Mouse (Mus musculus): ENCODE results near the gene Flcn. TPM values are rescaled to one million over a fixed set of nuclear protein-coding genes. Genes with fewer than 3 reads are reported as not detected.

The Flcn gene
- total and polyA plus RNA-seq, 3 experiments: 31.7 to 36.1 (median 35.1) TPM

- dilution Hi-C loops (cut with MboI; ENCODE audit: extremely low pct_ligation_motif_present, extremely low pct_unique_long_range_greater_than_20kb, low sequenced_read_pairs): loop anchor here (25.0 kb wide), 1 partner anchor 170 kb away; no protein-coding TSS in a partner anchor
- H3K4me3 ChIP-seq (replicated peaks in 1 of 3; ENCODE audit: low read depth in 2 of 3, low read length in 2 of 3, poor library complexity in 1 of 3): no peak overlapping the region
- in situ Hi-C loops (cut with MboI; ENCODE audit: low pct_ligation_motif_present, low pct_unique_long_range_greater_than_20kb, low sequenced_read_pairs): no loop called here
- H3K79me2 ChIP-seq (replicated peaks; ENCODE audit: control insufficient read depth, extremely low read depth, insufficient read depth, poor library complexity, severe bottlenecking): no peaks in the 10 kb centered on the region
- peaks cover 3 to 6% of the 10 kb centered on the region in 2 experiments for H3K4me1 ChIP-seq (ENCODE audit: control insufficient read depth in 1 of 2, insufficient read depth in 2 of 2)
- DNase-seq (ENCODE audit: extremely low read depth): no peak
- no peaks in the 10 kb centered on the region for H3K9me3 ChIP-seq (replicated peaks; ENCODE audit: low read length)
- H3K36me3 ChIP-seq (replicated peaks in 1 of 2; ENCODE audit: control insufficient read depth in 1 of 2, insufficient read depth in 1 of 2, low read length in 1 of 2): peaks cover 0 to 12% of the 10 kb centered on the region in 2 experiments
- no peak overlapping the region for H3K9ac ChIP-seq (ENCODE audit: insufficient read depth, low read depth)
- no peaks in the 10 kb centered on the region for H3K27me3 ChIP-seq (replicated peaks)
- H3K4me2 ChIP-seq (ENCODE audit: insufficient read depth, low read depth, poor library complexity, severe bottlenecking): no peak overlapping the region
- no peak overlapping the region for H3K27ac ChIP-seq (ENCODE audit: insufficient read depth, low read depth)
- TF ChIP-seq CTCF (conservative IDR thresholded peaks at IDR 0.05 in 1 of 2, IDR thresholded peaks at IDR 0.05 in 1 of 2; ENCODE audit: low read depth in 2 of 2, low read length in 2 of 2) (no peak), EP300 (IDR thresholded peaks at IDR 0.05; ENCODE audit: low read length) (no peak), NELFE (IDR thresholded peaks at IDR 0.05; ENCODE audit: low read depth, low read length) (no peak), USF1 (IDR thresholded peaks at IDR 0.05; ENCODE audit: low read depth, low read length) (no peak), ZNF384 (IDR thresholded peaks at IDR 0.05; ENCODE audit: low read depth, low read length) (no peak), MAFK (IDR thresholded peaks at IDR 0.05; ENCODE audit: insufficient replicate concordance, low read length) (no peak), IRF4 (IDR thresholded peaks at IDR 0.05; ENCODE audit: low read depth, low read length) (no peak), USF2 (conservative IDR thresholded peaks at IDR 0.05; ENCODE audit: low read depth, low read length) (no peak), RCOR1 (conservative IDR thresholded peaks at IDR 0.05; ENCODE audit: low read depth, low read length) (no peak), SIN3A (IDR thresholded peaks at IDR 0.05; ENCODE audit: low read length) (no peak)
Observed at GRCm38 (mm10) chr11:59782091-59782590, 27.7 kb downstream of the Flcn start.

- H3K27me3 ChIP-seq (replicated peaks): no peaks in the 10 kb centered on the region
- no peak overlapping the region for H3K4me3 ChIP-seq (replicated peaks in 1 of 3; ENCODE audit: low read depth in 2 of 3, low read length in 2 of 3, poor library complexity in 1 of 3)
- no peak for DNase-seq (ENCODE audit: extremely low read depth)
- H3K4me2 ChIP-seq (ENCODE audit: insufficient read depth, low read depth, poor library complexity, severe bottlenecking): no peak overlapping the region
- TF ChIP-seq MXI1 (IDR thresholded peaks at IDR 0.05; ENCODE audit: low read depth, low read length): no peak
- TF ChIP-seq IRF4 (IDR thresholded peaks at IDR 0.05; ENCODE audit: low read depth, low read length): no peak
- no peak for TF ChIP-seq ZMIZ1 (IDR thresholded peaks at IDR 0.05; ENCODE audit: low read depth, low read length)
- no peak for TF ChIP-seq ZNF384 (IDR thresholded peaks at IDR 0.05; ENCODE audit: low read depth, low read length)
- no peak for TF ChIP-seq NRF1 (IDR thresholded peaks at IDR 0.05; ENCODE audit: low read depth, low read length)
- no peak for TF ChIP-seq EP300 (IDR thresholded peaks at IDR 0.05; ENCODE audit: low read length)
- no peak for TF ChIP-seq ZKSCAN1 (IDR thresholded peaks at IDR 0.05; ENCODE audit: borderline replicate concordance, low read depth, low read length)
- no peak for TF ChIP-seq HCFC1 (IDR thresholded peaks at IDR 0.05; ENCODE audit: low read depth, low read length)
- no peak for TF ChIP-seq TCF12 (IDR thresholded peaks at IDR 0.05; ENCODE audit: low read depth, low read length)
- no peak for TF ChIP-seq GABPA (IDR thresholded peaks at IDR 0.05; ENCODE audit: insufficient replicate concordance, low read depth, low read length)
- no peak for TF ChIP-seq MEF2A (IDR thresholded peaks at IDR 0.05; ENCODE audit: borderline replicate concordance, low read depth, low read length)
- TF ChIP-seq POLR2AphosphoS2 (IDR thresholded peaks at IDR 0.05; ENCODE audit: low read depth, low read length): no peak
- no peak for TF ChIP-seq BHLHE40 (IDR thresholded peaks at IDR 0.05; ENCODE audit: low read depth, low read length)
- peaks cover 0 to 6% of the 10 kb centered on the region in 2 experiments; a peak in 2 of 4 replicates for H3K4me1 ChIP-seq (ENCODE audit: control insufficient read depth in 1 of 2, insufficient read depth in 2 of 2)
- peaks cover 0 to 31% of the 10 kb centered on the region in 2 experiments for H3K36me3 ChIP-seq (replicated peaks in 1 of 2; ENCODE audit: control insufficient read depth in 1 of 2, insufficient read depth in 1 of 2, low read length in 1 of 2)
- H3K9ac ChIP-seq (ENCODE audit: insufficient read depth, low read depth): no peak overlapping the region
- H3K9me3 ChIP-seq (replicated peaks; ENCODE audit: low read length): no peaks in the 10 kb centered on the region
- no peaks in the 10 kb centered on the region for H3K79me2 ChIP-seq (replicated peaks; ENCODE audit: control insufficient read depth, extremely low read depth, insufficient read depth, poor library complexity, severe bottlenecking)
- in situ Hi-C loops (cut with MboI; ENCODE audit: low pct_ligation_motif_present, low pct_unique_long_range_greater_than_20kb, low sequenced_read_pairs) (no loop called here), dilution Hi-C loops (cut with MboI; ENCODE audit: extremely low pct_ligation_motif_present, extremely low pct_unique_long_range_greater_than_20kb, low sequenced_read_pairs) (loop anchor here (25.0 kb wide), 1 partner anchor 168 kb away; no protein-coding TSS in a partner anchor)
- H3K27ac ChIP-seq (ENCODE audit: insufficient read depth, low read depth): no peak overlapping the region
Observed at GRCm38 (mm10) chr11:59780241-59780640, 29.6 kb downstream of the Flcn start.
